Mouse (Mus musculus) erythroblast, embryonic 14.5 days (primary cell): ENCODE data around the gene Fgfr2.

Experiments
- GATA1 ChIP-seq: IDR thresholded peaks from 2 replicates; pipeline ENCODE4 v1.6.1; 2012; ENCODE audit warnings: low read length, inconsistent platforms, mixed read lengths
- TAL1 ChIP-seq: IDR thresholded peaks from 3 replicates; pipeline ENCODE4 v1.6.1; 2012; ENCODE audit warnings: low read length, inconsistent platforms, mixed read lengths

DNA sequence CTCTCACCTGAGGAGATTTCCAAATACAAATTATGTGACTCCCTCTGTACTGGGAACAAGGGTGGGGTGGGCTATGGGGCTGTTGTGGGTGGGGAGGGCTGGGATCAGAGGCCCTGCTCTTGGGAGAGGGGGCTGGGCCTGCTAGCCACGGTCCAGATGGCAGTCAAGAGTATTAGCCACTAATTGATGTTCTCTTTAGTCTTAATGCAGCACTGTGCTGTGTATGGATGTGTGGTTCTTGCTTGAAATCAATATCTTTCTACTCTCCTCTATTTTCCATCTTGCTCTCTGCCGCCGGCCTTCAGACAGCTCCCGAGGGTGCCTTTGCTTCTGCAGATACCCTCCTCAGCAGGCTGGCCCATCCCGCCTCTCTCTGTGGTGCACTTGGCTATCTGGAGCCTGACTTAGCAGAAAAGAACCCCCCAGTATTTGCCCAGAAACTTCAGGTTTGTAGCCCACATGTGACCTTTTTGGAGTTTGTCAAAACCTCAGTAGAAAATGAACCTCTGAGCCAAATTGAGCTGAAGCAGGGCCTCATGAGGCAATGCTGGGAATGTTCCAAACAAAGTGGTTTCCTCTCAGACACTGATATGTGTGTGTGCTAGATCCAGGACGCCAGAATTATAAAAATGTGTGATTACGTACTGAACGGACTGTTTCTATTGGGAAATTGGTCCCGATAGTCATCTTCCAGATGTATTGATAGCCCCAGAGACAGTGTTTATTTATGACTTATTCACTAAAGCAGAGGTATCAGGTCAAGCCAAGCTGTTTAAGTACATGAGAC is 2379.7 kb downstream of the Fgfr2 start:
- TF ChIP-seq TAL1: no peak
- no peak for TF ChIP-seq GATA1
